ENCODE assay signal across 26 mouse cellular contexts in the genomic region with DNA sequence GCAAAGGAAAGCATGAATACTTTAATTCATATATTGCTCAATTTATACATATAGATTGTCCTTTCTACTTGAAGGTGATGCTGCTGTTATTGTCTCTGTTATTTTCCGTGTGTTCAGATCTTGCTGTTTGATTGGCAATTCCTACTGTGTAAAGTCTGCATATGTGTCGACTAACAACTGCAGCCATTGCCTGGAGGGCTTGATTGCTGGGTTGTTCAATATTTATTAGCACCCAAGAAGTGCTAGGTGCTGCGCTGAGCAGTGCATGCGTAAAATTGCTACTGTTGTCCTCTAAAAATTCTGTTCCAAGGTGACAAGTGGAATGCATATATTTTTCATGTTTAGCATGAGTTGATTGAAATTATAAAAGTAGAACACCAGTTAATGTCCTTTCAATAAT.
"Had no signal": no experiment of that assay in that cellular context is flagged by ENCODE, and none has a peak within 500 bp of the region (broad histone marks: within the 10 kb centered on the region; RNA-seq: fewer than 3 reads in every experiment).

No protein-coding gene starts in this region.

- ATAC-seq: intestine, embryonic 16.5 days; liver, embryonic 12.5 days had no signal

- H3K4me1 ChIP-seq: heart, embryonic 13.5 days; heart, embryonic 15.5 days; hindbrain, embryonic 13.5 days; hindbrain, embryonic 15.5 days; kidney, embryonic 15.5 days; limb, embryonic 13.5 days; limb, embryonic 15.5 days; liver, embryonic 12.5 days had no signal

- H3K9ac ChIP-seq: heart, embryonic 13.5 days; heart, embryonic 15.5 days; hindbrain, embryonic 13.5 days; hindbrain, embryonic 15.5 days; kidney, embryonic 15.5 days; limb, embryonic 13.5 days; limb, embryonic 15.5 days; liver, embryonic 12.5 days had no signal

- H3K4me2 ChIP-seq: heart, embryonic 11.5 days; heart, embryonic 13.5 days; heart, embryonic 15.5 days; hindbrain, embryonic 13.5 days; hindbrain, embryonic 15.5 days; kidney, embryonic 15.5 days; limb, embryonic 13.5 days; limb, embryonic 15.5 days; liver, embryonic 12.5 days had no signal

- H3K36me3 ChIP-seq: heart, embryonic 13.5 days; heart, embryonic 15.5 days; hindbrain, embryonic 13.5 days; hindbrain, embryonic 15.5 days; kidney, embryonic 15.5 days; limb, embryonic 13.5 days; limb, embryonic 15.5 days; liver, embryonic 12.5 days had no signal

- DNase-seq: gastrocnemius, postnatal 14 days; gastrocnemius, postnatal 36 days; heart, adult 11 months; heart, adult 2 months; heart, postnatal 14 days; heart, postnatal 36 days; kidney, adult 11 months; kidney, adult 2 months; kidney, adult 9 months; kidney, postnatal 14 days; kidney, postnatal 36 days; layer of hippocampus, adult 9-11 months; layer of hippocampus, postnatal 36 days; left cerebral cortex, postnatal 4 days had no signal

- H3K27me3 ChIP-seq: heart, embryonic 13.5 days; heart, embryonic 15.5 days; hindbrain, embryonic 13.5 days; hindbrain, embryonic 15.5 days; kidney, embryonic 15.5 days; limb, embryonic 13.5 days; limb, embryonic 15.5 days; liver, embryonic 12.5 days had no signal

- H3K9me3 ChIP-seq: heart, embryonic 13.5 days; heart, embryonic 15.5 days; hindbrain, embryonic 13.5 days; hindbrain, embryonic 15.5 days; kidney, embryonic 15.5 days; limb, embryonic 13.5 days; limb, embryonic 15.5 days; liver, embryonic 12.5 days had no signal

- H3K27ac ChIP-seq: heart, adult 2 months; heart, embryonic 13.5 days; heart, embryonic 15.5 days; hindbrain, embryonic 13.5 days; hindbrain, embryonic 15.5 days; hindbrain, postnatal 0 days; kidney, embryonic 15.5 days; kidney, postnatal 0 days; limb, embryonic 13.5 days; limb, embryonic 15.5 days; liver, embryonic 12.5 days had no signal

- H3K4me3 ChIP-seq: heart, adult 2 months; heart, embryonic 13.5 days; heart, embryonic 15.5 days; hindbrain, embryonic 13.5 days; hindbrain, embryonic 15.5 days; kidney, embryonic 15.5 days; limb, embryonic 13.5 days; limb, embryonic 15.5 days; liver, embryonic 12.5 days had no signal
